ENCODE assay signal across 15 mouse cellular contexts in genomic region chr19:4011086-4011485, GRCm38 (mm10). TPM values are rescaled to one million over a fixed set of nuclear protein-coding genes. Genes with fewer than 3 reads are reported as not detected.
DNase-seq lines count a peak whose midpoint lies in the region; ATAC-seq and TF ChIP-seq lines count a peak whose summit lies in the region.
"Had no signal": no experiment of that assay in that cellular context is flagged by ENCODE, and none has a peak within 500 bp of the region (broad histone marks: within the 10 kb centered on the region; RNA-seq: fewer than 3 reads in every experiment).

No protein-coding gene starts in this region.

- H3K4me1 ChIP-seq in heart, embryonic 11.5 days (ENCODE audit: control insufficient read depth, insufficient read depth, low read length): peaks cover 16% of the 10 kb centered on the region
- H3K4me1 ChIP-seq in lung, embryonic 15.5 days: peaks cover 11% of the 10 kb centered on the region
- peaks cover 9% of the 10 kb centered on the region for H3K4me1 ChIP-seq in intestine, embryonic 16.5 days (ENCODE audit: control insufficient read depth, insufficient read depth, low read length)
- peaks cover 6% of the 10 kb centered on the region for H3K4me1 ChIP-seq in liver, postnatal 0 days (ENCODE audit: insufficient read depth)

- no peak for TF ChIP-seq EP300 in liver, postnatal 0 days (IDR thresholded peaks at IDR 0.05; ENCODE audit: low read depth)

- H3K9me3 ChIP-seq in heart, embryonic 11.5 days (replicated peaks; ENCODE audit: control insufficient read depth, low read length): no peaks in the 10 kb centered on the region
- H3K9me3 ChIP-seq in lung, embryonic 15.5 days: no peaks in the 10 kb centered on the region
- H3K9me3 ChIP-seq in intestine, embryonic 16.5 days (ENCODE audit: control insufficient read depth, low read length): no peaks in the 10 kb centered on the region
- H3K9me3 ChIP-seq in liver, postnatal 0 days (ENCODE audit: low read length): no peaks in the 10 kb centered on the region

- intact Hi-C loops in heart, postnatal 36 days (cut with DNase I): loop anchor here (1.0 kb wide), 1 partner anchor 10 kb away; no protein-coding TSS in a partner anchor
- intact Hi-C loops in left cerebral cortex, postnatal 4 days (cut with DNase I): loop anchor here (10.0 kb wide), 1 partner anchor 204 kb away; the partner anchor contains the start of genes AC109138.7 and Clcf1

- no peak overlapping the region for H3K27ac ChIP-seq in heart, embryonic 11.5 days (ENCODE audit: low read depth, low read length)
- H3K27ac ChIP-seq in lung, embryonic 15.5 days: no peak overlapping the region
- no peak overlapping the region for H3K27ac ChIP-seq in intestine, embryonic 16.5 days (ENCODE audit: low read length)
- H3K27ac ChIP-seq in liver, postnatal 0 days (ENCODE audit: low read depth): no peak overlapping the region

- ATAC-seq in heart, embryonic 11.5 days (replicated peaks; ENCODE audit: insufficient number of reproducible peaks, low FRiP score, low TSS enrichment): no peak
- no peak for ATAC-seq in lung, embryonic 15.5 days (ENCODE audit: borderline replicate concordance, extremely low read depth, low FRiP score, low TSS enrichment)
- ATAC-seq in intestine, embryonic 16.5 days: no peak
- ATAC-seq in liver, postnatal 0 days: no peak
- ATAC-seq: activated CD4-positive, CD25-positive, alpha-beta regulatory T cell, adult 4 months had no signal

- H3K9ac ChIP-seq in heart, embryonic 11.5 days (ENCODE audit: low read depth, low read length): 0 out of 2 replicates have a peak overlapping the region, but pooled peaks have one; percentile 17
- no peak overlapping the region for H3K9ac ChIP-seq in lung, embryonic 15.5 days
- H3K9ac ChIP-seq in intestine, embryonic 16.5 days (ENCODE audit: low read depth, low read length): no peak overlapping the region
- H3K9ac ChIP-seq in liver, postnatal 0 days (replicated peaks): no peak overlapping the region

- TF ChIP-seq CTCF in liver, postnatal 0 days (IDR thresholded peaks at IDR 0.05; ENCODE audit: low read depth): no peak

- H3K4me2 ChIP-seq in heart, embryonic 11.5 days: no peak overlapping the region
- H3K4me2 ChIP-seq in lung, embryonic 15.5 days: no peak overlapping the region
- H3K4me2 ChIP-seq in intestine, embryonic 16.5 days (ENCODE audit: low read depth, low read length): peak overlapping the region; percentile 49; the same call in 1 of the 2 replicates
- H3K4me2 ChIP-seq in liver, postnatal 0 days (ENCODE audit: low read depth, low read length): peak overlapping the region; percentile 79; the same call in 1 of the 2 replicates

- H3K4me3 ChIP-seq in heart, embryonic 11.5 days (ENCODE audit: low read depth, low read length): peak overlapping the region; percentile 89; the same call in 1 of the 2 replicates
- H3K4me3 ChIP-seq in lung, embryonic 15.5 days: 0 out of 2 replicates have a peak overlapping the region, but pooled peaks have one; percentile 11
- no peak overlapping the region for H3K4me3 ChIP-seq in intestine, embryonic 16.5 days (ENCODE audit: low read length)
- no peak overlapping the region for H3K4me3 ChIP-seq in liver, postnatal 0 days (ENCODE audit: low read depth, low read length)

- no peak for DNase-seq in heart, postnatal 36 days
- DNase-seq in lung, postnatal 14 days: no peak
- DNase-seq in liver, postnatal 0 days: no peak
- no peak for DNase-seq in left cerebral cortex, postnatal 4 days
- DNase-seq: cerebellum, adult 11 months; heart, adult 18-20 months; lung, postnatal 10 days; spleen, adult 18-20 months; thymus, postnatal 4 days had no signal

- 94% methylated on average over 5 of the region's 5 CpGs for WGBS in heart, embryonic 11.5 days (ENCODE audit: insufficient replicate concordance)
- WGBS in lung, embryonic 15.5 days: 90% methylated on average over 5 of the region's 5 CpGs
- WGBS in intestine, embryonic 16.5 days: 94% methylated on average over 5 of the region's 5 CpGs
- WGBS in liver, postnatal 0 days (ENCODE audit: insufficient replicate concordance): 89% methylated on average over 5 of the region's 5 CpGs

- H3K27me3 ChIP-seq in heart, embryonic 11.5 days (ENCODE audit: control insufficient read depth, insufficient read depth, low read length): no peaks in the 10 kb centered on the region
- no peaks in the 10 kb centered on the region for H3K27me3 ChIP-seq in lung, embryonic 15.5 days
- no peaks in the 10 kb centered on the region for H3K27me3 ChIP-seq in intestine, embryonic 16.5 days (replicated peaks; ENCODE audit: control insufficient read depth, insufficient read depth, low read length)
- no peaks in the 10 kb centered on the region for H3K27me3 ChIP-seq in liver, postnatal 0 days (ENCODE audit: insufficient read depth, low read length)

- peaks cover 23% of the 10 kb centered on the region for H3K36me3 ChIP-seq in heart, embryonic 11.5 days (ENCODE audit: control insufficient read depth, insufficient read depth, low read length)
- H3K36me3 ChIP-seq in lung, embryonic 15.5 days: peaks cover 42% of the 10 kb centered on the region
- H3K36me3 ChIP-seq in intestine, embryonic 16.5 days (ENCODE audit: control insufficient read depth, insufficient read depth, low read length): peaks cover 22% of the 10 kb centered on the region
- peaks cover 42% of the 10 kb centered on the region for H3K36me3 ChIP-seq in liver, postnatal 0 days (replicated peaks; ENCODE audit: insufficient read depth, low read length)

RNA-seq across cellular contexts. Expression of gene Ndufv1, which starts 1.5 kb away (rescaled TPM):
- 369 and 417 TPM in 2 replicates for polyA plus RNA-seq in heart, embryonic 11.5 days (2014; fragmentation: Nextera tagmentation; extraction: Ambion mirVana)
- total RNA-seq in heart, postnatal 36 days (2021): 1,000 to 10,000 TPM; 1,111 to 1,164 TPM
- polyA plus RNA-seq in lung, embryonic 15.5 days (2015; fragmentation: Nextera tagmentation; extraction: Ambion mirVana): 191 and 199 TPM in 2 replicates
- polyA plus RNA-seq in intestine, embryonic 16.5 days (2015; fragmentation: Nextera tagmentation; extraction: Ambion mirVana): 299 and 309 TPM in 2 replicates
- polyA plus RNA-seq in liver, postnatal 0 days (2015; fragmentation: Nextera tagmentation; extraction: Ambion mirVana): 171 and 172 TPM in 2 replicates
- 100 to 1,000 TPM; 185 to 196 TPM for total RNA-seq in left cerebral cortex, postnatal 4 days (2021)

RNA-seq across cellular contexts. Expression of gene Doc2g, which starts 8.0 kb away (rescaled TPM):
- polyA plus RNA-seq in heart, embryonic 11.5 days (2014; fragmentation: Nextera tagmentation; extraction: Ambion mirVana): 64.5 and 65.9 TPM in 2 replicates
- 100 to 1,000 TPM; 174 to 196 TPM for total RNA-seq in heart, postnatal 36 days (2021)
- polyA plus RNA-seq in lung, embryonic 15.5 days (2015; fragmentation: Nextera tagmentation; extraction: Ambion mirVana): 3.6 and 4.9 TPM in 2 replicates
- polyA plus RNA-seq in intestine, embryonic 16.5 days (2015; fragmentation: Nextera tagmentation; extraction: Ambion mirVana): 2.4 and 3.4 TPM in 2 replicates
- polyA plus RNA-seq in liver, postnatal 0 days (2015; fragmentation: Nextera tagmentation; extraction: Ambion mirVana): 0.36 and 0.74 TPM in 2 replicates
- 1 to 10 TPM; 8.3 to 9.4 TPM for total RNA-seq in left cerebral cortex, postnatal 4 days (2021)

RNA-seq across cellular contexts. Expression of gene Gm49405, which starts 10.7 kb away (rescaled TPM):
- 2.3 and 2.5 TPM in 2 replicates for polyA plus RNA-seq in heart, embryonic 11.5 days (2014; fragmentation: Nextera tagmentation; extraction: Ambion mirVana)
- total RNA-seq in heart, postnatal 36 days (2021): 1 to 10 TPM; 1.3 to 1.4 TPM
- 2.3 and 2.4 TPM in 2 replicates for polyA plus RNA-seq in lung, embryonic 15.5 days (2015; fragmentation: Nextera tagmentation; extraction: Ambion mirVana)
- polyA plus RNA-seq in intestine, embryonic 16.5 days (2015; fragmentation: Nextera tagmentation; extraction: Ambion mirVana): 2.0 and 2.4 TPM in 2 replicates
- 0.26 and 0.49 TPM in 2 replicates for polyA plus RNA-seq in liver, postnatal 0 days (2015; fragmentation: Nextera tagmentation; extraction: Ambion mirVana)
- 1 to 10 TPM; 4.1 to 4.8 TPM for total RNA-seq in left cerebral cortex, postnatal 4 days (2021)

RNA-seq across cellular contexts. Expression of gene Nudt8, which starts 10.7 kb away (rescaled TPM):
- polyA plus RNA-seq in heart, embryonic 11.5 days (2014; fragmentation: Nextera tagmentation; extraction: Ambion mirVana): 48.0 and 48.8 TPM in 2 replicates
- total RNA-seq in heart, postnatal 36 days (2021): 100 to 1,000 TPM; 126 to 140 TPM
- 25.9 and 28.0 TPM in 2 replicates for polyA plus RNA-seq in lung, embryonic 15.5 days (2015; fragmentation: Nextera tagmentation; extraction: Ambion mirVana)
- polyA plus RNA-seq in intestine, embryonic 16.5 days (2015; fragmentation: Nextera tagmentation; extraction: Ambion mirVana): 40.9 and 41.0 TPM in 2 replicates
- 22.0 and 23.0 TPM in 2 replicates for polyA plus RNA-seq in liver, postnatal 0 days (2015; fragmentation: Nextera tagmentation; extraction: Ambion mirVana)
- 10 to 100 TPM; 14.6 to 14.8 TPM for total RNA-seq in left cerebral cortex, postnatal 4 days (2021)

RNA-seq across cellular contexts. Expression of gene Tbx10, which starts 18.5 kb away (rescaled TPM):
- 0.11 TPM in 1 of 2 replicates, not detected in the other for polyA plus RNA-seq in heart, embryonic 11.5 days (2014; fragmentation: Nextera tagmentation; extraction: Ambion mirVana)
- total RNA-seq in heart, postnatal 36 days (2021): not detected
- polyA plus RNA-seq in lung, embryonic 15.5 days (2015; fragmentation: Nextera tagmentation; extraction: Ambion mirVana): not detected in 2 replicates
- polyA plus RNA-seq in intestine, embryonic 16.5 days (2015; fragmentation: Nextera tagmentation; extraction: Ambion mirVana): 0.73 and 0.83 TPM in 2 replicates
- polyA plus RNA-seq in liver, postnatal 0 days (2015; fragmentation: Nextera tagmentation; extraction: Ambion mirVana): not detected in 2 replicates
- total RNA-seq in left cerebral cortex, postnatal 4 days (2021): not detected
- total RNA-seq: heart, adult 18-20 months; layer of hippocampus, postnatal 25 days; neutrophil, adult 5-6 weeks had no signal
- polyA plus RNA-seq: activated CD4-positive, CD25-positive, alpha-beta regulatory T cell, adult 4 months had no signal

Comparison
In these comparisons a context has a peak if more than half of its experiments do, and no peak if none do; other contexts are left out.
1. H3K4me2 ChIP-seq: peak in intestine, embryonic 16.5 days (single experiment) and liver, postnatal 0 days (single experiment); none in heart, embryonic 11.5 days (single experiment) and lung, embryonic 15.5 days (single experiment).
2. H3K4me3 ChIP-seq: peak in heart, embryonic 11.5 days (single experiment) and lung, embryonic 15.5 days (single experiment); none in intestine, embryonic 16.5 days (single experiment) and liver, postnatal 0 days (single experiment).
3. RNA of gene Doc2g, which starts 8.0 kb away (polyA plus RNA-seq): 64.5 to 65.9 TPM in heart, embryonic 11.5 days; 3.6 to 4.9 TPM in lung, embryonic 15.5 days, 2.4 to 3.4 TPM in intestine, embryonic 16.5 days and 0.36 to 0.74 TPM in liver, postnatal 0 days; every median in the first group is over 10 times any median in the second.